In genomic region chr8:117053135-117054079, GRCm38 (mm10) we compare ENCODE assay signal across 9 mouse cellular contexts. TPM values are rescaled to one million over a fixed set of nuclear protein-coding genes. Genes with fewer than 3 reads are reported as not detected.
DNase-seq lines count a peak whose midpoint lies in the region; ATAC-seq and TF ChIP-seq lines count a peak whose summit lies in the region.
"Had no signal": no experiment of that assay in that cellular context is flagged by ENCODE, and none has a peak within 500 bp of the region (broad histone marks: within the 10 kb centered on the region; RNA-seq: fewer than 3 reads in every experiment).

No protein-coding gene starts in this region.

- H3K4me2 ChIP-seq in midbrain, embryonic 14.5 days (ENCODE audit: low read length), result no peak overlapping the region
- no peak overlapping the region for H3K4me2 ChIP-seq in midbrain, embryonic 15.5 days
- H3K4me2 ChIP-seq in hindbrain, embryonic 12.5 days (replicated peaks), result no peak overlapping the region
- no peak overlapping the region for H3K4me2 ChIP-seq in forebrain, embryonic 15.5 days (replicated peaks)

- no peaks in the 10 kb centered on the region for H3K36me3 ChIP-seq in midbrain, embryonic 14.5 days (ENCODE audit: control insufficient read depth, insufficient read depth, low read length)
- H3K36me3 ChIP-seq in midbrain, embryonic 15.5 days (replicated peaks), result no peaks in the 10 kb centered on the region
- H3K36me3 ChIP-seq in small intestine, adult 2 months (ENCODE audit: control insufficient read depth, insufficient read depth, low read length), result no peaks in the 10 kb centered on the region
- no peaks in the 10 kb centered on the region for H3K36me3 ChIP-seq in hindbrain, embryonic 12.5 days
- H3K36me3 ChIP-seq in forebrain, embryonic 15.5 days, result no peaks in the 10 kb centered on the region

- no peaks in the 10 kb centered on the region for H3K4me1 ChIP-seq in midbrain, embryonic 14.5 days (ENCODE audit: control insufficient read depth, insufficient read depth, low read length)
- H3K4me1 ChIP-seq in midbrain, embryonic 15.5 days, result no peaks in the 10 kb centered on the region
- H3K4me1 ChIP-seq in small intestine, adult 2 months (ENCODE audit: control insufficient read depth, insufficient read depth, insufficient read length, low read length), result no peaks in the 10 kb centered on the region; the same call in 1 of the 2 replicates
- no peaks in the 10 kb centered on the region for H3K4me1 ChIP-seq in hindbrain, embryonic 12.5 days
- H3K4me1 ChIP-seq in forebrain, embryonic 15.5 days, result no peaks in the 10 kb centered on the region

- no peaks in the 10 kb centered on the region for H3K9me3 ChIP-seq in midbrain, embryonic 14.5 days (ENCODE audit: control insufficient read depth, low read length)
- no peaks in the 10 kb centered on the region for H3K9me3 ChIP-seq in midbrain, embryonic 15.5 days
- H3K9me3 ChIP-seq in hindbrain, embryonic 12.5 days (replicated peaks), result no peaks in the 10 kb centered on the region
- no peaks in the 10 kb centered on the region for H3K9me3 ChIP-seq in forebrain, embryonic 15.5 days

- H3K27me3 ChIP-seq in midbrain, embryonic 14.5 days (ENCODE audit: control insufficient read depth, insufficient read depth, low read length), result no peaks in the 10 kb centered on the region
- H3K27me3 ChIP-seq in midbrain, embryonic 15.5 days (replicated peaks), result no peaks in the 10 kb centered on the region
- no peaks in the 10 kb centered on the region for H3K27me3 ChIP-seq in small intestine, adult 2 months (ENCODE audit: control insufficient read depth, insufficient read depth, low read length)
- no peaks in the 10 kb centered on the region for H3K27me3 ChIP-seq in hindbrain, embryonic 12.5 days
- no peaks in the 10 kb centered on the region for H3K27me3 ChIP-seq in forebrain, embryonic 15.5 days

- peak; percentile 32 to 37 for DNase-seq in cerebellum, postnatal 10 days
- DNase-seq in cerebellum, adult 18-20 months, result no peak
- DNase-seq in midbrain, embryonic 14.5 days, result peak; percentile 14
- peak; percentile 31 for DNase-seq in embryo, embryonic 11 days

- no peak overlapping the region for H3K27ac ChIP-seq in midbrain, embryonic 14.5 days (replicated peaks; ENCODE audit: low read depth, low read length)
- H3K27ac ChIP-seq in midbrain, embryonic 15.5 days, result no peak overlapping the region
- no peak overlapping the region for H3K27ac ChIP-seq in small intestine, adult 2 months (ENCODE audit: insufficient read depth, low read depth, low read length)
- no peak overlapping the region for H3K27ac ChIP-seq in hindbrain, embryonic 12.5 days
- H3K27ac ChIP-seq in forebrain, embryonic 15.5 days (replicated peaks), result no peak overlapping the region

- TF ChIP-seq CTCF in small intestine, adult 2 months (IDR thresholded peaks at IDR 0.05; ENCODE audit: extremely low read depth, insufficient read length, insufficient replicate concordance, low read depth, low read length), result peak; percentile 47; the same call in 1 of the 2 replicates

- H3K4me3 ChIP-seq in midbrain, embryonic 14.5 days (replicated peaks; ENCODE audit: low read depth, low read length), result no peak overlapping the region
- no peak overlapping the region for H3K4me3 ChIP-seq in midbrain, embryonic 15.5 days
- H3K4me3 ChIP-seq in small intestine, adult 2 months (ENCODE audit: low read depth, low read length), result no peak overlapping the region
- H3K4me3 ChIP-seq in hindbrain, embryonic 12.5 days, result no peak overlapping the region
- H3K4me3 ChIP-seq in forebrain, embryonic 15.5 days, result no peak overlapping the region

- no peak for ATAC-seq in midbrain, embryonic 14.5 days (ENCODE audit: low FRiP score, low TSS enrichment)
- ATAC-seq in midbrain, embryonic 15.5 days (replicated peaks), result no peak
- ATAC-seq in hindbrain, embryonic 12.5 days (ENCODE audit: low FRiP score), result no peak
- no peak for ATAC-seq in forebrain, embryonic 15.5 days (replicated peaks)

- WGBS in midbrain, embryonic 14.5 days, result 72% methylated on average over 12 of the region's 12 CpGs
- 70% methylated on average over 12 of the region's 12 CpGs for WGBS in midbrain, embryonic 15.5 days
- 39% methylated on average over 12 of the region's 12 CpGs for WGBS in small intestine, adult 2 months
- WGBS in hindbrain, embryonic 12.5 days, result 64% methylated on average over 12 of the region's 12 CpGs
- WGBS in forebrain, embryonic 15.5 days, result 69% methylated on average over 12 of the region's 12 CpGs

- no peak overlapping the region for H3K9ac ChIP-seq in midbrain, embryonic 14.5 days (replicated peaks; ENCODE audit: low read length)
- no peak overlapping the region for H3K9ac ChIP-seq in midbrain, embryonic 15.5 days
- no peak overlapping the region for H3K9ac ChIP-seq in hindbrain, embryonic 12.5 days
- no peak overlapping the region for H3K9ac ChIP-seq in forebrain, embryonic 15.5 days (replicated peaks)

- TF ChIP-seq POLR2A in small intestine, adult 2 months (IDR thresholded peaks at IDR 0.05; ENCODE audit: low read depth, low read length), result no peak

RNA-seq across cellular contexts. Expression of gene Pkd1l2, which starts 28.8 kb away (rescaled TPM):
- polyA plus RNA-seq in midbrain, embryonic 14.5 days (2014; fragmentation: Nextera tagmentation; extraction: Ambion mirVana), result 0.12 TPM in 1 of 2 replicates, not detected in the other
- not detected in 2 replicates for polyA plus RNA-seq in midbrain, embryonic 15.5 days (2015; fragmentation: Nextera tagmentation; extraction: Ambion mirVana)
- polyA plus RNA-seq in small intestine, adult 2 months (2012; rRNA removed), result 0.09 and 0.60 TPM in 2 replicates
- polyA plus RNA-seq in hindbrain, embryonic 12.5 days (2016; fragmentation: Nextera tagmentation; extraction: Ambion mirVana), result not detected in 2 replicates
- not detected in 2 replicates for polyA plus RNA-seq in forebrain, embryonic 15.5 days (2015; fragmentation: Nextera tagmentation; extraction: Ambion mirVana)
- polyA plus RNA-seq: C2C12 had no signal

RNA-seq across cellular contexts. Expression of gene Bco1, which starts 42.2 kb away (rescaled TPM):
- 0.18 TPM in 1 of 2 replicates, not detected in the other for polyA plus RNA-seq in midbrain, embryonic 14.5 days (2014; fragmentation: Nextera tagmentation; extraction: Ambion mirVana)
- polyA plus RNA-seq in midbrain, embryonic 15.5 days (2015; fragmentation: Nextera tagmentation; extraction: Ambion mirVana), result 0.19 and 0.32 TPM in 2 replicates
- polyA plus RNA-seq in small intestine, adult 2 months (2012; rRNA removed), result 0.42 and 1.4 TPM in 2 replicates
- 0.17 and 0.33 TPM in 2 replicates for polyA plus RNA-seq in hindbrain, embryonic 12.5 days (2016; fragmentation: Nextera tagmentation; extraction: Ambion mirVana)
- 0.08 and 0.11 TPM in 2 replicates for polyA plus RNA-seq in forebrain, embryonic 15.5 days (2015; fragmentation: Nextera tagmentation; extraction: Ambion mirVana)
- polyA plus RNA-seq: C2C12 had no signal

Comparison
In these comparisons a context has a peak if more than half of its experiments do, and no peak if none do; other contexts are left out.
1. DNase-seq: peak in cerebellum, postnatal 10 days (2 of 2), midbrain, embryonic 14.5 days (single experiment) and embryo, embryonic 11 days (single experiment); none in cerebellum, adult 18-20 months (0 of 2).